Mouse (Mus musculus) left cerebral cortex, postnatal 14 days (tissue): ENCODE results near the gene Gsx2. TPM values are rescaled to one million over a fixed set of nuclear protein-coding genes. Genes with fewer than 3 reads are reported as not detected.

Source experiments
- DNase-seq, 2 experiments: peaks; one replicate each; pipeline ENCODE4 v3.0.0; 2021 to 2022; ENCODE audit warnings: low spot score in 2 of 2, mixed read lengths in 1 of 2
- intact Hi-C: fragments of 180-260 bp; cut with DNase I; formaldehyde crosslinking; loops from one replicate; pipeline ENCODE4 v1.15.1; 2025
- total RNA-seq, 2 experiments: library from RNA; stranded (reverse); gene quantifications; 2 replicates each; pipeline ENCODE4 v1.2.3; 2021

Gene Gsx2
- total RNA-seq, 2 experiments from 2014 or later, result 0.40 to 0.51 TPM

GRCm38 (mm10) chr5:75074537-75075382 is 641 bp upstream of the Gsx2 start:
- intact Hi-C loops, result loop anchor here (5.0 kb wide), 1 partner anchor 78 kb away; the partner anchor contains the start of gene Pdgfra

GRCm38 (mm10) chr5:75076326-75077050 is 1.1 kb downstream of the Gsx2 start:
- intact Hi-C loops, result loop anchor here (5.0 kb wide), 1 partner anchor 76 kb away; the partner anchor contains the start of gene Pdgfra

More at GRCm38 (mm10) chr5:75074537-75075382, 641 bp upstream of the Gsx2 start:
- DNase-seq, result no peak

DNA sequence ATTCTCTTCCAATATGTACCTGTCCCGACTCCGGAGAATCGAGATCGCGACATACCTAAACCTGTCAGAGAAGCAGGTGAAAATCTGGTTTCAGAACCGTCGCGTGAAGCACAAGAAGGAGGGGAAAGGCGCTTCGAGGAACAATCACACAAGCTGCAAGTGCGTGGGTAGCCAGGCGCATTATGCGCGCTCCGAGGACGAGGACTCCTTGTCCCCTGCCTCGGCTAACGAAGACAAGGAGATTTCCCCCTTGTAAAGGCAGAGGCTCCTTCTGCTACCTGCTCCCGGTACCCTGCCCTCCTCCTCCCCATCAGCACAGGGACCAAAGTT is 1.6 kb downstream of the Gsx2 start:
- intact Hi-C loops, result loop anchor here (5.0 kb wide), 1 partner anchor 75 kb away; the partner anchor contains the start of gene Pdgfra
- DNase-seq, result no peak

More at GRCm38 (mm10) chr5:75076326-75077050, 1.1 kb downstream of the Gsx2 start:
- no peak for DNase-seq

DNA sequence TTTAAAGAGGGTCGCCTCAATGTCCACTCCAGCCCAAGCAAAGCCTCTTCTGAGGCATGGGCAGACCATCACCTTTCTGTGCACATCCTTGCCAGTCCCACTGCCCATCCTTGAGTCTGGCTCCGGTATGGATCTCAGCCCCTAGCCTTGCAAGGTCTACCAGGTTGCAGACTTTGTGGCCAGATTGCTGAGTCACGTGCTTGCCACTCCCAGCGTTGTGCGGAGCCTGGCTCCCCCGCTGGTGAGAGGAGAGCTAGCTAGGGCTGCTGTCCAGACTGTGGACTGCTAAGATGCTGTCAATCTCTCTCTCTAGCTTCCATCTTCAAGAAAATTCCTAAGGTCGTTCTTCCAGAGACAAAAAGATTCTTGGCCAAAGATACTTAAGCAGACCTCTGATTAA is 4.2 kb downstream of the Gsx2 start:
- DNase-seq, result no peak
- intact Hi-C loops, result loop anchor here (5.0 kb wide), 1 partner anchor 73 kb away; the partner anchor contains the start of gene Pdgfra

DNA sequence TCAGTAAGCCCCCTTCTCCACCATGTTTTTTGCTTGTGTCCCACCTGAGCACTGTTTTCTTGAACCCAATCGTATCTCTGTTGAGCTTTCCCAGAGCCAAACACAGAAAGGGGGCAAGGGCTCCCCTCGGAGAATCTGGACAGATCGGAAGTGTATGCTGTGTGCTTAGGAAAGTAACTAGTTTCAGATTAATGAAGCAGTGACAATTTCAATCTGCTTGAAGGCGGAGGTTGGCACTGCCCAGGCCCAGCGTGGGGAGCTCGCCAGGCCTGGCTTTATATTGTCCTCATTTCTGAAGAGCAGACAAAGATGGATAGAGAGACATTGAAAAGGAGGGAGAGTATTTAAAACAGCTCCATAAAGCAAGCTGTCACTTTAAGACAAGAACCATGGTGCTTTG is 7.0 kb downstream of the Gsx2 start:
- no peak for DNase-seq
- intact Hi-C loops, result no loop called here

- no peak for DNase-seq
- intact Hi-C loops, result no loop called here
Observed at GRCm38 (mm10) chr5:75083061-75083460, 7.7 kb downstream of the Gsx2 start.

GRCm38 (mm10) chr5:75083591-75084392 is 8.4 kb downstream of the Gsx2 start:
- intact Hi-C loops, result no loop called here
- DNase-seq, result no peak

GRCm38 (mm10) chr5:75084393-75084870 is 9.0 kb downstream of the Gsx2 start:
- intact Hi-C loops, result no loop called here

DNA sequence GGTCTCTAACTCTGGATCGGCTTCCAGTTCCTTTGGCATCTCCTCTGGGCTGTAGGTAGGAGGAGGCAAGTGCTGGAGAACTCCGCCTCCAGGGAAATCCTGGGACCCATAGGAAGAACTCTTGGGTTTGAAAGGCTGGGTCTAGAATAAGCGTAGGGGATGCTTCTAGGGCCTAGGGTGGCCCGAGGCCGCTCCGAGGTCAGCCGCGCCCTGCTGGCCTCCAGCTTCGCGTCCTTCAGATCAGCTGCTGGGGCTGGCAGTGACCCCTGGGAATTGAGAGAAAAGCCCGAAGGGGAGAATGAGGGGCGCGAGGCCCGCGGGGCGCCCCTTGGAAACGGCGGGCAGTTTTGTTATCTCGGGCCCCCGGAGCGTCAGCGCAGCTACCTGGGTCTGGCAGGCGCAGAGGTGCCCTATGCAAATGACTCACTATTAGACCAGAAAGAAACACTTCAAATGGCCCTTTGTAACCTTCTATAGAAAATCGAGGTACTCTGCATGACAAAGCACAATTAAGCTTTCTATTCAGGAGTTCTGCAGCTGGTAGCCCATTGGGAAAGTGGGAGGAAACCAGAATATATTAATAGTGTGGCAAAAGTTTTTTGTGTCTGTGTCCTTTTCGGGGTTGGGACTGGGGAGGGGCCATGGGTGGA is 9.6 kb downstream of the Gsx2 start:
- intact Hi-C loops, result no loop called here
- DNase-seq, result no peak

More at GRCm38 (mm10) chr5:75084393-75084870, 9.0 kb downstream of the Gsx2 start:
- no peak for DNase-seq

- intact Hi-C loops, result no loop called here
- DNase-seq, result no peak
Observed at GRCm38 (mm10) chr5:75085521-75085875, 10.1 kb downstream of the Gsx2 start.

DNA sequence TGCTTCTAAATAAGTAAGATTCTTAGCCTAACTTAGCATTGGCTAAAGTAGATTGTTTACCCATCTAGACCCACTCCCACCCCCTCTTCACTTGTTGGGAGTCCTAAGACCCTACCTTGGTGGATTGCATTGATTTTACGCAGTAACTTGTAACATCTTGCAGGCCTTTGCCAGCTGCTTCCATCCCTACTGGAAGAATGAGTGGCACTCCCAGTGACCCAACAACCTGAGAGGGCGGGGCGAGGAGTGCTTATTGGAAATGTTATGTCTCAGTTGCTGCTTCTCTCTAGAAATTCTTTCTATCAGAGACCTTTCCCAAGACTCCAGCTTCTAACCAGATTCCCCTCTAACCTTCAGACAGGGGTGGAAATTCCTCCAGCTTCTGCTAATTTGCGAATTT is 10.5 kb downstream of the Gsx2 start:
- DNase-seq, result no peak
- intact Hi-C loops, result no loop called here

- DNase-seq, result no peak
- intact Hi-C loops, result no loop called here
Observed at GRCm38 (mm10) chr5:75106511-75106910, 31.1 kb downstream of the Gsx2 start.

DNA sequence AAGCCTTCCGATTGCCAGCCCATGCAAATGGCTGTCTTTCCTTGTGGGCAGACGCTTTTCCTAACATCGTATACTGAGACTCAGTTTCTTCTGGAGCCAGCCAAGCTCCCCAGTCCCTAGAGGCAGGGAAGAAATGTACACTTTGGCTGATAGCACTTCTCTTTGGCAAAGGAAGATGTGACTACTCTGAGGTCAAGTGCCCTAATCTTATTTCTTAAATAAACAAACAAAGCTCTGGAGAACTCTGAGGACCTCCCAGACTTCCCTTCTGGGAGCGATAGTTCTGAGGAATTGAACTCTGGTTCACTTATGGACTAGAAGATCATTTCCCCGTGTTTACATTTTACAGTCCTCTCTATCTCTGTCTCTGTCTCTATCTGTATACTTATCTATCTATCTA is 34.0 kb downstream of the Gsx2 start:
- intact Hi-C loops, result no loop called here
- no peak for DNase-seq

DNA sequence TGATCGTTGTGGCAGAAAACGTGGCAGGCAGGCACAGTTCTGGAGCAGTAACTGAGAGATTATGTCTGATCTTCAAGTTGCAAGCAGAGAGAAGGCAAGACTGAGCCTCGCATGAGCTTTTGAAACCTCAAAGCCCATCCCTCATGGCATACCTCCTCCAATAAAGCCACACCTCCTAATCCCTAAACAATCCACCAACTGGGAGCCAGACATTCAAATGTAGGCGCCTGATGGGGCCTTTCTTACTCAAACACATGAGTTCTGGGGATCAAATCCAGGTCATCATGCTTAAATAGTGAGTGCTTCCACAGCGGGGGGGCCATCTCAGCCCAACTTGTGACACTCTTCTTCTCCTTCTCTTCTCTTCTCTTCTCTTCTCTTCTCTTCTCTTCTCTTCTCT is 36.4 kb downstream of the Gsx2 start:
- intact Hi-C loops, result no loop called here
- no peak for DNase-seq

DNA sequence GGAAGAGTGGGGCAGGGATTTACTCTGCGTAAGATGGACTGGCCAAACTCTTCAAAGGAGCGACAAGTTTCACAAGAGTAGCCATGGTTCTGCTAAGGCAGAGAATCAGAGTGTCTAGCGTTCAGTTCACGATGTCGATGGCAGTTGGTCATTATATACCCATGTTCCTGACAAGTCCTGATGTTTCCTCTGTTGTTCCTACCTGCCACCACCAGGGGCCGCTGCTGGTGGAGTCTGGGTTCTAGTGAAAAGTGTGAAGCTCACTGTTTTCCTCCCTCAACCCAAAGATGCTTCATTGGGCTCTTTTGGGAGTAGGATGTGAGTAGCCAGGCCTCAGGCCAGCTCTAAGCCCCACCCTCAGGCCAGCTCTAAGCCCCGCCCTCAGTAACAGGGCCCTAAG is 43.4 kb downstream of the Gsx2 start:
- no peak for DNase-seq
- intact Hi-C loops, result no loop called here

GRCm38 (mm10) chr5:75121646-75122045 is 46.2 kb downstream of the Gsx2 start:
- intact Hi-C loops, result no loop called here
- DNase-seq, result no peak
